Mouse (Mus musculus): ENCODE data around the gene Lgr4. TPM values are rescaled to one million over a fixed set of nuclear protein-coding genes. Genes with fewer than 3 reads are reported as not detected.

Gene Lgr4
- polyA plus RNA-seq, 1 experiment from 2014 or later = 15.1 TPM

GRCm38 (mm10) chr2:109944995-109945394 lies 27.5 kb downstream of the Lgr4 start:
- Histone ChIP-seq H3K27ac (replicated peaks; ENCODE audit: low read depth, low read length) (no peak overlapping the region), H3K4me1 (ENCODE audit: control insufficient read depth, insufficient read depth, low read length) (no peaks in the 10 kb centered on the region), H3K9me3 (ENCODE audit: control insufficient read depth, low read length) (no peaks in the 10 kb centered on the region), H3K27me3 (ENCODE audit: control insufficient read depth, insufficient read depth, low read length) (no peaks in the 10 kb centered on the region), H3K4me3 (ENCODE audit: low read depth, low read length) (no peak overlapping the region), H3K4me2 (ENCODE audit: low read depth, severe bottlenecking) (no peak overlapping the region), H3K36me3 (ENCODE audit: control insufficient read depth, insufficient read depth, low read length) (no peaks in the 10 kb centered on the region), H3K9ac (ENCODE audit: low read length) (no peak overlapping the region)
- no peak for DNase-seq (ENCODE audit: low spot score)
- ATAC-seq (ENCODE audit: insufficient number of reproducible peaks, low FRiP score, low TSS enrichment, low read depth) = no peak
- WGBS = 81% methylated on average over 9 of the region's 9 CpGs

- Histone ChIP-seq H3K27ac (replicated peaks; ENCODE audit: low read depth, low read length) (no peak overlapping the region), H3K27me3 (ENCODE audit: control insufficient read depth, insufficient read depth, low read length) (no peaks in the 10 kb centered on the region)
- WGBS = 95% methylated on average over 4 of the region's 4 CpGs
Observed at GRCm38 (mm10) chr2:109945532-109945931, 28.1 kb downstream of the Lgr4 start.

GRCm38 (mm10) chr2:109946426-109946825 lies 29.0 kb downstream of the Lgr4 start:
- H3K9ac ChIP-seq (ENCODE audit: low read length) = no peak overlapping the region
- H3K27me3 ChIP-seq (ENCODE audit: control insufficient read depth, insufficient read depth, low read length) = no peaks in the 10 kb centered on the region
- DNase-seq (ENCODE audit: low spot score) = no peak

More at GRCm38 (mm10) chr2:109945532-109945931, 28.1 kb downstream of the Lgr4 start:
- H3K36me3 ChIP-seq (ENCODE audit: control insufficient read depth, insufficient read depth, low read length) = no peaks in the 10 kb centered on the region
- no peaks in the 10 kb centered on the region for H3K9me3 ChIP-seq (ENCODE audit: control insufficient read depth, low read length)
- no peaks in the 10 kb centered on the region for H3K4me1 ChIP-seq (ENCODE audit: control insufficient read depth, insufficient read depth, low read length)
- no peak overlapping the region for H3K4me2 ChIP-seq (ENCODE audit: low read depth, severe bottlenecking)
- no peak overlapping the region for H3K4me3 ChIP-seq (ENCODE audit: low read depth, low read length)
- DNase-seq (ENCODE audit: low spot score) (no peak), ATAC-seq (ENCODE audit: insufficient number of reproducible peaks, low FRiP score, low TSS enrichment, low read depth) (no peak)
- no peak overlapping the region for H3K9ac ChIP-seq (ENCODE audit: low read length)

GRCm38 (mm10) chr2:109949519-109949918 lies 32.1 kb downstream of the Lgr4 start:
- Histone ChIP-seq H3K4me1 (ENCODE audit: control insufficient read depth, insufficient read depth, low read length) (no peaks in the 10 kb centered on the region), H3K4me2 (ENCODE audit: low read depth, severe bottlenecking) (no peak overlapping the region)

More at GRCm38 (mm10) chr2:109946426-109946825, 29.0 kb downstream of the Lgr4 start:
- Histone ChIP-seq H3K4me2 (ENCODE audit: low read depth, severe bottlenecking) (no peak overlapping the region), H3K9me3 (ENCODE audit: control insufficient read depth, low read length) (no peaks in the 10 kb centered on the region), H3K27ac (replicated peaks; ENCODE audit: low read depth, low read length) (no peak overlapping the region), H3K4me1 (ENCODE audit: control insufficient read depth, insufficient read depth, low read length) (no peaks in the 10 kb centered on the region), H3K36me3 (ENCODE audit: control insufficient read depth, insufficient read depth, low read length) (no peaks in the 10 kb centered on the region), H3K4me3 (ENCODE audit: low read depth, low read length) (no peak overlapping the region)
- no peak for ATAC-seq (ENCODE audit: insufficient number of reproducible peaks, low FRiP score, low TSS enrichment, low read depth)
- WGBS = 95% methylated on average over 6 of the region's 6 CpGs

GRCm38 (mm10) chr2:109950311-109950710 lies 32.9 kb downstream of the Lgr4 start:
- Histone ChIP-seq H3K36me3 (ENCODE audit: control insufficient read depth, insufficient read depth, low read length) (no peaks in the 10 kb centered on the region), H3K4me2 (ENCODE audit: low read depth, severe bottlenecking) (no peak overlapping the region), H3K9me3 (ENCODE audit: control insufficient read depth, low read length) (no peaks in the 10 kb centered on the region), H3K4me1 (ENCODE audit: control insufficient read depth, insufficient read depth, low read length) (no peaks in the 10 kb centered on the region), H3K9ac (ENCODE audit: low read length) (no peak overlapping the region), H3K27ac (replicated peaks; ENCODE audit: low read depth, low read length) (no peak overlapping the region), H3K4me3 (ENCODE audit: low read depth, low read length) (no peak overlapping the region), H3K27me3 (ENCODE audit: control insufficient read depth, insufficient read depth, low read length) (no peaks in the 10 kb centered on the region)
- ATAC-seq (ENCODE audit: insufficient number of reproducible peaks, low FRiP score, low TSS enrichment, low read depth) = no peak
- DNase-seq (ENCODE audit: low spot score) = no peak
- 87% methylated on average over 3 of the region's 3 CpGs for WGBS

More at GRCm38 (mm10) chr2:109949519-109949918, 32.1 kb downstream of the Lgr4 start:
- H3K4me3 ChIP-seq (ENCODE audit: low read depth, low read length) = no peak overlapping the region
- no peak for DNase-seq (ENCODE audit: low spot score)
- H3K27ac ChIP-seq (replicated peaks; ENCODE audit: low read depth, low read length) = no peak overlapping the region
- no peak for ATAC-seq (ENCODE audit: insufficient number of reproducible peaks, low FRiP score, low TSS enrichment, low read depth)
- no peaks in the 10 kb centered on the region for H3K36me3 ChIP-seq (ENCODE audit: control insufficient read depth, insufficient read depth, low read length)
- no peaks in the 10 kb centered on the region for H3K9me3 ChIP-seq (ENCODE audit: control insufficient read depth, low read length)
- no peak overlapping the region for H3K9ac ChIP-seq (ENCODE audit: low read length)
- H3K27me3 ChIP-seq (ENCODE audit: control insufficient read depth, insufficient read depth, low read length) = no peaks in the 10 kb centered on the region

GRCm38 (mm10) chr2:109951050-109951449 lies 33.6 kb downstream of the Lgr4 start:
- H3K9ac ChIP-seq (ENCODE audit: low read length) = no peak overlapping the region
- no peak overlapping the region for H3K27ac ChIP-seq (replicated peaks; ENCODE audit: low read depth, low read length)
- no peaks in the 10 kb centered on the region for H3K9me3 ChIP-seq (ENCODE audit: control insufficient read depth, low read length)
- no peak for ATAC-seq (ENCODE audit: insufficient number of reproducible peaks, low FRiP score, low TSS enrichment, low read depth)
- DNase-seq (ENCODE audit: low spot score) = no peak
- H3K4me2 ChIP-seq (ENCODE audit: low read depth, severe bottlenecking) = no peak overlapping the region
- no peak overlapping the region for H3K4me3 ChIP-seq (ENCODE audit: low read depth, low read length)
- WGBS = 87% methylated on average over 4 of the region's 4 CpGs
- H3K36me3 ChIP-seq (ENCODE audit: control insufficient read depth, insufficient read depth, low read length) = no peaks in the 10 kb centered on the region
- H3K4me1 ChIP-seq (ENCODE audit: control insufficient read depth, insufficient read depth, low read length) = no peaks in the 10 kb centered on the region
- H3K27me3 ChIP-seq (ENCODE audit: control insufficient read depth, insufficient read depth, low read length) = no peaks in the 10 kb centered on the region

GRCm38 (mm10) chr2:109953048-109953717 lies 35.7 kb downstream of the Lgr4 start:
- WGBS = 94% methylated on average over 10 of the region's 10 CpGs
- Histone ChIP-seq H3K36me3 (ENCODE audit: control insufficient read depth, insufficient read depth, low read length) (no peaks in the 10 kb centered on the region), H3K27ac (replicated peaks; ENCODE audit: low read depth, low read length) (no peak overlapping the region), H3K4me1 (ENCODE audit: control insufficient read depth, insufficient read depth, low read length) (no peaks in the 10 kb centered on the region), H3K27me3 (ENCODE audit: control insufficient read depth, insufficient read depth, low read length) (no peaks in the 10 kb centered on the region), H3K4me3 (ENCODE audit: low read depth, low read length) (no peak overlapping the region), H3K9me3 (ENCODE audit: control insufficient read depth, low read length) (no peaks in the 10 kb centered on the region), H3K4me2 (ENCODE audit: low read depth, severe bottlenecking) (no peak overlapping the region), H3K9ac (ENCODE audit: low read length) (no peak overlapping the region)
- DNase-seq (ENCODE audit: low spot score) = no peak
- ATAC-seq (ENCODE audit: insufficient number of reproducible peaks, low FRiP score, low TSS enrichment, low read depth) = no peak

- WGBS = 79% methylated on average over 4 of the region's 4 CpGs
- ATAC-seq (ENCODE audit: insufficient number of reproducible peaks, low FRiP score, low TSS enrichment, low read depth) = no peak
- no peaks in the 10 kb centered on the region for H3K4me1 ChIP-seq (ENCODE audit: control insufficient read depth, insufficient read depth, low read length)
Observed at GRCm38 (mm10) chr2:109953893-109954292, 36.4 kb downstream of the Lgr4 start.

GRCm38 (mm10) chr2:109955060-109955459 lies 37.6 kb downstream of the Lgr4 start:
- DNase-seq (ENCODE audit: low spot score) (no peak), ATAC-seq (ENCODE audit: insufficient number of reproducible peaks, low FRiP score, low TSS enrichment, low read depth) (no peak)
- no peaks in the 10 kb centered on the region for H3K36me3 ChIP-seq (ENCODE audit: control insufficient read depth, insufficient read depth, low read length)
- H3K9ac ChIP-seq (ENCODE audit: low read length) = no peak overlapping the region
- no peak overlapping the region for H3K4me2 ChIP-seq (ENCODE audit: low read depth, severe bottlenecking)
- H3K27ac ChIP-seq (replicated peaks; ENCODE audit: low read depth, low read length) = no peak overlapping the region
- WGBS = 82% methylated on average over 5 of the region's 5 CpGs
- H3K9me3 ChIP-seq (ENCODE audit: control insufficient read depth, low read length) = no peaks in the 10 kb centered on the region
- H3K4me3 ChIP-seq (ENCODE audit: low read depth, low read length) = no peak overlapping the region
- no peaks in the 10 kb centered on the region for H3K27me3 ChIP-seq (ENCODE audit: control insufficient read depth, insufficient read depth, low read length)
- peaks cover 3% of the 10 kb centered on the region; the same call in 1 of the 2 replicates for H3K4me1 ChIP-seq (ENCODE audit: control insufficient read depth, insufficient read depth, low read length)

More at GRCm38 (mm10) chr2:109953893-109954292, 36.4 kb downstream of the Lgr4 start:
- DNase-seq (ENCODE audit: low spot score) = no peak
- H3K36me3 ChIP-seq (ENCODE audit: control insufficient read depth, insufficient read depth, low read length) = no peaks in the 10 kb centered on the region
- H3K27me3 ChIP-seq (ENCODE audit: control insufficient read depth, insufficient read depth, low read length) = no peaks in the 10 kb centered on the region
- H3K9ac ChIP-seq (ENCODE audit: low read length) = no peak overlapping the region
- H3K9me3 ChIP-seq (ENCODE audit: control insufficient read depth, low read length) = no peaks in the 10 kb centered on the region
- no peak overlapping the region for H3K4me3 ChIP-seq (ENCODE audit: low read depth, low read length)
- H3K27ac ChIP-seq (replicated peaks; ENCODE audit: low read depth, low read length) = no peak overlapping the region
- H3K4me2 ChIP-seq (ENCODE audit: low read depth, severe bottlenecking) = no peak overlapping the region
